Mouse (Mus musculus): ENCODE measurements around the gene Olfr1411.

Gene Olfr1411

GRCm38 (mm10) chr1:92594111-92594510 is at the start of gene Olfr1411:
Gene Olfr1411, plus strand, starts transcription at chr1:92594411.
- no peak for DNase-seq (ENCODE audit: low spot score in 2 of 2)

GRCm38 (mm10) chr1:92545929-92546328 is 48.3 kb upstream of the Olfr1411 start:
- DNase-seq (ENCODE audit: low spot score in 2 of 2): no peak

GRCm38 (mm10) chr1:92571022-92571421 is 23.2 kb upstream of the Olfr1411 start, which contains the start of gene Olfr1413:
Gene Olfr1413, plus strand, starts transcription at chr1:92571322.
- no peak for DNase-seq (ENCODE audit: low spot score in 2 of 2)

GRCm38 (mm10) chr1:92585479-92585878 is 8.7 kb upstream of the Olfr1411 start, which contains the start of gene Olfr1412:
Gene Olfr1412, plus strand, starts transcription at chr1:92585779.
- no peak for DNase-seq (ENCODE audit: low spot score in 2 of 2)

GRCm38 (mm10) chr1:92596019-92596418 is 1.8 kb downstream of the Olfr1411 start:
- DNase-seq (ENCODE audit: low spot score in 2 of 2): no peak

GRCm38 (mm10) chr1:92605482-92605881 is 11.3 kb downstream of the Olfr1411 start, which contains the start of gene Olfr1410:
Gene Olfr1410, plus strand, starts transcription at chr1:92605782.
- no peak for DNase-seq (ENCODE audit: low spot score in 2 of 2)

- no peak for DNase-seq (ENCODE audit: low spot score in 2 of 2)
These were observed 13.5 kb downstream of the Olfr1411 start for GRCm38 (mm10) chr1:92607711-92608110.

DNA sequence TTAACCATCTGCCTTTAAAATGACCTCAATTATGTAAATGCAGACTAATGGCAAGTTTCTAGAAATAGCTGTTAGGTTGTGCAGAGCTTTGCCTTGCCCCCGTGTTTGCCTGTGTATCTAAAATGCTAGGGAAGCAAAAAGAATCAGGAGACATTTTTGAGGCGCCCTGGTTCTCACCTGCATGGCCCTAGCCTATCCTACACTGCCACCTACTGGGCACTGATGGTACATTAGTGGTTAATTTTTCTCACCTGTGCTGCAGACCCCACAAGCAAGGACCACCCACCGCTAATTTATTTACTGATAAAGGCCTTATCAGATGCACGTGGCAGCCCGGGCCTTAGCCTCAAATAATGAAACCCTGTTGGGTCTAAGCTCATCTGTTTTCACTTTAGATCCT is 16.8 kb downstream of the Olfr1411 start:
- peak in 1 of 2 experiments; percentile 45 for DNase-seq (ENCODE audit: low spot score in 2 of 2)

DNA sequence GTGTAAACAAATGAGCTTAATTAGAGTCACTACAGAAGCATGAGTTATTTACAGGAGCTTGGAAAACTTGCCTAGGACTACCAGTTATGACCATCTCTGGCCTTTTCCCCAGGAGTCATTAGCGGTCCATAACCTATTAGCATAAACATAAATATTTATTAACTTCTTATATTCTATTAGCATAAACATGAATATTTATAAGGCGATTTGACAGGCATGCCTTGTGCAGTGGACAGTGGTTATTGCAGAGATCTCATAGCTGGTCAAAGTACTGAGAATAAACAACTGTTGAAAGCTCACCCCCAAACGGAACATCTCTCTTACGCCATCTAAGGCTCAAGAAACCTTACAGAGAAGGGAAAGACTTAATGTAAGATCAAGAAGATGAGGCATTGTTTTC is 19.0 kb downstream of the Olfr1411 start:
- no peak for DNase-seq (ENCODE audit: low spot score in 2 of 2)

DNA sequence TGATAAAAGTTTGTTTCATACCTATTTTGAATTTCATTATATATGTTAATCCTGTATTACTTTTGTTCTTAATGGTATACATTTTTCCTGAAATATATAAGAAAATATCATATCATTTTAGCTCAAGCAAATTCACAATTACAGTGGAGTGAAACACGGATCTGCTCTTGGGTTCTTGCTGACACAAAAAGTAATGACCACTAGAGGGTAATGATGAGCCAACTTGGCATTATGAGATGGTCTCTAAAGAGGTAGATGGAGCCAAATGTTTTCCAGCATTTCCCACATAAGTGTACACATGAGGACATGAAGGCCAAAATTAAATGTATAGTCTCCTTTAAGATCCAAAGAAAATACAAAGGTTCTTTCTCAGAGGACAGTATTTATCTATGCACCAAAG is 20.3 kb downstream of the Olfr1411 start:
- DNase-seq (ENCODE audit: low spot score in 2 of 2): no peak

GRCm38 (mm10) chr1:92616046-92616445 is 21.8 kb downstream of the Olfr1411 start:
- no peak for DNase-seq (ENCODE audit: low spot score in 2 of 2)

DNA sequence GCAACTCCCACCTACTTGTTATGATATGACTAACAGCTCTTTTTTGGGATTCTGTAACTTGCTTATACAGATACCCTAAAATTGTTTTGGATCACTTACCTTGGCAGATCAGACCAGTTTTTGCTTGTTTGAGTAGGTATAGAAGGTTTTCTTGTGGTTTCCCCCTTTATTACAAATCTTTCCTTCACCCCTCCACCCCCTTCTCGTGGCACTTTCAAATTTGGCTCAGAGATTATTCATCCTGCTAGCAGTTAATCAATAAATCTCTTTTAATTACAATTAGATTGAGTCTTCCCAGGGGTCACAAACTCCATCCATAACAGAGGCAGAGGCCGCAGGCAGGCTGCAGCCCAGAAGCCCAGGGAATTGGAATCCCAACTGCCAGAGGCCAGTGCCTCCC is 23.3 kb downstream of the Olfr1411 start, which contains the start of gene Olfr12:
Gene Olfr12, plus strand, starts transcription at position 301 of the 400 bp plus-strand sequence.
- DNase-seq (ENCODE audit: low spot score in 2 of 2): no peak

- no peak for DNase-seq (ENCODE audit: low spot score in 2 of 2)
These were observed 24.1 kb downstream of the Olfr1411 start for GRCm38 (mm10) chr1:92618360-92618759.

- no peak for DNase-seq (ENCODE audit: low spot score in 2 of 2)
These were observed 34.0 kb downstream of the Olfr1411 start for GRCm38 (mm10) chr1:92628227-92628626.

DNA sequence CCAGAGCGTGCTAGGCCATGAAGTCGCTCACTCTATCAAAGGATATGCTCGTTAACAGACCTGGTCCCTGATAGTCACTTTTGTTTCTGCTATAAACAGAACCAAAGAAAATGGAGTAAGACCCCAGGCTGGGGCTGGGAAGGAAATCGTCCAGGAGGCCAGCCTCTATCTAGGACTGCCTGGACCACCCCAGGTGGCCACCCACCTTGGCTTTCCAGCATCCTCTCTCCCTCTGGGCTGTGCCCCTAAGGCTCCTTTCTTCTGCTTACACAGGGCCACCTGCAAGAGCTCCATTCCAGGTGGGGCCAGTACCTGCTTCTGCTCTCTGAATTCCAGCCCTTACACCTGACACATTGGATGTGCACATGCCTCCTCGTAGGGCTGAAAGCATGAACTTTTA is 38.0 kb downstream of the Olfr1411 start:
- DNase-seq (ENCODE audit: low spot score in 2 of 2): no peak

- no peak for DNase-seq (ENCODE audit: low spot score in 2 of 2)
These were observed 38.7 kb downstream of the Olfr1411 start for GRCm38 (mm10) chr1:92632948-92633347.

- no peak for DNase-seq (ENCODE audit: low spot score in 2 of 2)
These were observed 39.5 kb downstream of the Olfr1411 start for GRCm38 (mm10) chr1:92633726-92634125.

- no peak for DNase-seq (ENCODE audit: low spot score in 2 of 2)
These were observed 40.4 kb downstream of the Olfr1411 start for GRCm38 (mm10) chr1:92634569-92634968.

- no peak for DNase-seq (ENCODE audit: low spot score in 2 of 2)
These were observed 40.9 kb downstream of the Olfr1411 start for GRCm38 (mm10) chr1:92634976-92635599.

GRCm38 (mm10) chr1:92636015-92636414 is 41.8 kb downstream of the Olfr1411 start:
- no peak for DNase-seq (ENCODE audit: low spot score in 2 of 2)

DNA sequence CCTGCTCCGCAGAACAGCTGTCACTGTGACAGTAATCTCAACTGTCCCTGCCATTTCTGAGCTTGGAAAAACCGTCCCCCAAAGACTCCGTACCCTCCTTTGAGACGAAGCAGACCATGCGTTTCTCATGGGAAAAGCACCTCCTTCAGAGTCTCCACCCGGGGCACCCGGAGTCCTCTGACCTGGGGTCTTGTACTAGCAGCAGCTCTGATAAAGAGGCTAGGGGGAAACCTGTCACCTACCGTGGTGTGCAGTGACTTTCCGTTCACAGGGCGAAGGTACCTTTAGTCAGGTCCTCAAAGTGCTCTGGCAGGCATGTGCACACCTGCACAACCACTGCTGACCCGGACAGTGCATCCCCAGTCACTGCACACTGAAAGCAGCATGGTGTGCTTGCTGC is 42.5 kb downstream of the Olfr1411 start:
- no peak for DNase-seq (ENCODE audit: low spot score in 2 of 2)

DNA sequence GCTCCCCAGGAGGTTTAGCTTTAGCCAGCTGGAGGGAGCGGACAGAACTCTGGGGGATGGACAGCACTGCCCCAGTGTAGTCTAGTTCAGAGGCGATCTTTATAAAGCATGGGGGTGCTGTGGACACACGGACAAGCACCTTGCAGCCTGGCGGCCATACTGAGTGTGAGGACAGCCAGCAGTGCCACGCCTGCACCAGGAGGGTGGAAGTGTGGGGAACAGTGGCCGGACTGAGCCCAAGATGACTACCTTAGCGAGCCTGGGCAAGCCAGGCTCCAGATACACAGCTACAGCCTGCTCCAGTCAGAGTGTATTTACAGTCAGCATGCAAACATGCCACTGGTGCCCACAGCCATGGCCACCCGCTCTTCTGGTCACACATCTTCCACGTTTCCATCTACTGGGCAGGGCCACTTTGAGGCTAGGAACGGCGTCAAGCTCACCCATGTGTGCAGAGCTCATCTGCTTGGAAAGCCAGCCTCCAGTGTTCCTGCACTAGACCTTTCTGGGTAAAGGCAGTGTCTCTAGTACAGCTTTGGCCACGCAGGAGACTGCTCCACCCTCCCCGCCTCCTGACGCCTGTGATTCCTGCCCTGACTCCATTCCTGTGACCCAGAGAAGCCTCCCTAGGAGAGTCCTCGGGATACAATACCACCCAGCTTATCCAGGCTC is 43.4 kb downstream of the Olfr1411 start:
- DNase-seq (ENCODE audit: low spot score in 2 of 2): no peak

DNA sequence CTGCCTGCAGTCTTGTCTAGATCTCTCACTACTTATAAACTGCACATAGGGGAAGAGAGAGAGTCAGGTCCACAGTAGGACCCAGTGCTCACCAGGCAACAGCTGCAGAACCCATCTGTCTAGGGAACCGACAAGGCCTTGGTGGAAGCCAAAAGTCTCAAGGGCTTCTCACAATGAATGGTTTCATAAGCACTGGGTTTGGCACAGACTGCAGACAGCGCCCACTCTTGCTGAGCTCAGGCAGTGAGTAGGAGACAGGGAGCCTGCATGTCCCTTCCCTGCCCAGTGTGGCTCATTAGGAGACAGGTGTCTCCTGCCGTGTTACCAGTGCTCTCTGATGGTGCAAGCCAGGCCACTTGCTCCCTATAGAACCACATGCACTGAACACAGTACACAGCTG is 44.0 kb downstream of the Olfr1411 start:
- no peak for DNase-seq (ENCODE audit: low spot score in 2 of 2)
